Mouse (Mus musculus): ENCODE measurements at regions not wholly inside any gene's neighbourhood (a gene's known extent, or its start where the extent isn't known, plus 50 kb on each side); places are given as distances from the start of the nearest gene placed in this dataset.

GRCm38 (mm10) chr4:12837097-12837426 lies 665.2 kb upstream of the Fam92a start:
- no peak for DNase-seq (ENCODE audit: inconsistent age in 2 of 2, low spot score in 1 of 2)

DNA sequence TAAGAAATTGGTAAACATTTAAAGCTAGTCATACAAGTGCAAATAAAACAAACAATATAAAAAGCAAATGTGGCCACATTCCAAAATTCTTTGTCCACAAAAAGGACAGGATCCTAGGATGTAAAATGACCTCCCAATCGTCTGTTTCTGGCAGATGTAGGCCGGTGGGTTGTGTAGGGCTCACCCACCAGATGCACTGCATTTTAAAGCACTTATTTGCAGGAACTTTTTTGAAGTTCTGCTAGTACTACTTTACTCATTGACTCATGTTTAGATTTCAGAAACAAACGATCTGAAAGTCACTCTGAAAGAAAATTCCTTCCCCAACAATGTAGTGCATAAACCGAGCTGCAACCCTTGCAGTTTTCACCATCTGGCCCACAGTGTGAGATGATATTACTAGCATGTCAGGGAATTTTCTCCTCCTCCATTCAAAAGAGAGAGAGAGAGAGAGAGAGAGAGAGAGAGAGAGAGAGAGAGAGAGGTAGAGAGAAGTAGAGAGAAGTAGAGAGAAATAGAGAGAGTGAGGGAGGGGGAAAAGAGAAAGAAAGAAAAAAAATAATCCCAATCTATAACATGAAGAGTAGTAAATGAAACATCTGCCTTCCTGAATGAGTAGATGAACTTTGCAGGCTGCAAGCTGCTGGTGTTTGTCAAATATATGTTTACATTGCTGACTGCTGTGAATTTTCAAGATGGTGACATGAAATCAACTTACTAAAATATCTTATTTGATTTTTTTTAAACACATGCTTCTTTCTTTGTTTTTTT lies 664.7 kb upstream of the Fam92a start:
- DNase-seq (ENCODE audit: inconsistent age in 2 of 2, low spot score in 1 of 2), result no peak

DNA sequence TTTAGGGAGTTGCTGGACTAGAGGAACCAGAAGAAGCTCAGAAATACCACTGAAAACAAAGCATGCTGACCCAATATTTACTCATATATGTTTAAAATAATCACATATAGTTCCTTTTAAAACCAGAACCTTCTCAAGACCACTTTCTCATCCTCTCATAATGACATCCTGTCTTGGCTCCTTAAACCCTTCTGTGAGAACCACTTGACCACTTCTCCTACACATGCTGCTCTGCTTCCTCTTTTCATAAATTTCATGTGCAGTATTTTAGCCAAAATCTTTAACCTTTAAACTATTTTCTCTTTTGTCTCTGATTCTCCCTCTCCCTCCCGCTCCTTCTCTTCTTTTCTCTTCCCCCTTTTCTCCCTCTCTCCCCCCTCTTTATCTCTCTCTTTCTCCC lies 654.6 kb upstream of the Fam92a start:
- no peak for DNase-seq (ENCODE audit: inconsistent age in 2 of 2, low spot score in 1 of 2)

GRCm38 (mm10) chr4:12814251-12814650 lies 642.4 kb upstream of the Fam92a start:
- DNase-seq (ENCODE audit: inconsistent age in 2 of 2, low spot score in 1 of 2), result no peak

GRCm38 (mm10) chr4:12801186-12801585 lies 629.4 kb upstream of the Fam92a start:
- no peak for DNase-seq (ENCODE audit: inconsistent age in 2 of 2, low spot score in 1 of 2)

DNA sequence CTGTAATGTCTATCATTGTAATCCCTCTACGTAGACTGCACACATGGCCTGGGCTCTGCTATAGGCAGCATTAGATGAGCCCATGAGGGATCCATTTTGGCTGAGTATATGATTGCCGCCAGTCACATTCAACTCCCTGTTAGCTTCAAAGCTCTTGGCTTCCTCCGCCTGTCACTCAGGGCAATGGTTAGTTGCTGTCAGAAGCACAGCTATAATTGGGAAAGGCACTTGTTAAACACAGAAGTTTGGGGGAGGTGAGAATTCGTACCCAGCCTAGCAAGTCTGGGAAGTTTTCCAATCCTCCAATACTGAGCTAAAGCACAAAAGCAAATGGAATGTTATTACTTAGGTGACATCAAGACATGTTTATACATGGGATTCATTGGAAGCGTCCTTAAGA lies 627.7 kb upstream of the Fam92a start:
- no peak for DNase-seq (ENCODE audit: inconsistent age in 2 of 2, low spot score in 1 of 2)

GRCm38 (mm10) chr4:12792764-12793422 lies 621.1 kb upstream of the Fam92a start:
- no peak for DNase-seq (ENCODE audit: inconsistent age in 2 of 2, low spot score in 1 of 2)

DNA sequence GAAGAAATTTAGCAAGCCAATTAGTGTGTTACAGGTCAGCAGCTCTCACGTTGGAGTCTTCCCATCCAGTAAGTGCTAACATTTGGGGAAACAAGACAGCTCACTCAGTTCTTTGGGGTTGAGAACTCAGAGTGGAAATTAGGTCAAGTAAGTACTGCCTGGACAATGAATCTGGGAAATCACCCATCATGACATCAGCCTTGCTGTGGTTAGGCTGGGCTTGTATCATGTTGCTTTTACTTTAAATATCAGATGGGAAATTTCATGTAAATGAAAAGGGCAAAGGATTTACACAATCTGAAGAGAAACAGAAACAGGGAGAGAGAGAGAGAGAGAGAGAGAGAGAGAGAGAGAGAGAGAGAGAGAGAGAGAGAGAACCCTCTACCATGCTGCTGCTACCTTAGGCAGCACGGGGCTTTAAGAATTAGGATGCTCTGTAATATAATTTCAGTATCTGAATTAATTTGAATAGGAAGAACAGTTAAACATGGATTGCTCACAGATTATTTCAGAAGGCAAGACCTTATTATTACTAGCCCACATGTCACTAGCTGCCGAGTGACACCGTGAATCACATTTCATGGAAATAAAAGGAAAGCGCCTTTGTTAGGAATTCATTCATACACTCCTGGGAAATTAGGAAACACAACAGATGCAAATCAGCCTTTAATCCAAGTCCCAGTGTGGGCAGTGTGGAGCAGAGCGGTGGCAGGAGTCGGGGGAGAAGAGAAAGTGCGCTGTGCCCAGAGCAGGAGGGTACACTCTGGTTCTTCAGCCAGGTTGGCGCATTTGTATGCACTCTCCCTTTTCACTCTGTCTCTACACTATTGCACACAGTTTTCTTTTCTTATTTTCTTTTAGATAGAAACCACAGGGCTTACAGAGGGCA lies 620.2 kb upstream of the Fam92a start:
- no peak for DNase-seq (ENCODE audit: inconsistent age in 2 of 2, low spot score in 1 of 2)

GRCm38 (mm10) chr4:12785840-12786239 lies 614.0 kb upstream of the Fam92a start:
- DNase-seq (ENCODE audit: inconsistent age in 2 of 2, low spot score in 1 of 2), result no peak

DNA sequence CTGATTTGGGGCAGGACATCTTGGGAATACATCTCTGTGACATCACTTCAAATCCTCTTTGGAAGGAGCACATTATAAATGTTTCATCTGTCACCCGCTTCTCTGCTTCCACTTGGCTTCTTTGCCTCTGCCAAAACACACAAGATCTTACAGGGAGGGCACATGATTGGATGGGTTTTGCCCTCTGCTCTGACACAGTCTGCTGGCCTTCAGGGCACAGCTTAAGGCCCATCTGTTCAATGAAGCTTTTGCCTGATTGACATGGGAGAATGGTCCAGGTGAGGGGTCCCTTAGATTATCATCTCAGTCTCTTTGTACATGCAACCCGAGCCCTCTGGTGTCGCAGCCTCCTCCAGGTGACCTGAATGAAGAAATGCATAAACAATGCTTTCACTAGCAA lies 612.7 kb upstream of the Fam92a start:
- no peak for DNase-seq (ENCODE audit: inconsistent age in 2 of 2, low spot score in 1 of 2)

GRCm38 (mm10) chr4:12784068-12784467 lies 612.3 kb upstream of the Fam92a start:
- no peak for DNase-seq (ENCODE audit: inconsistent age in 2 of 2, low spot score in 1 of 2)

DNA sequence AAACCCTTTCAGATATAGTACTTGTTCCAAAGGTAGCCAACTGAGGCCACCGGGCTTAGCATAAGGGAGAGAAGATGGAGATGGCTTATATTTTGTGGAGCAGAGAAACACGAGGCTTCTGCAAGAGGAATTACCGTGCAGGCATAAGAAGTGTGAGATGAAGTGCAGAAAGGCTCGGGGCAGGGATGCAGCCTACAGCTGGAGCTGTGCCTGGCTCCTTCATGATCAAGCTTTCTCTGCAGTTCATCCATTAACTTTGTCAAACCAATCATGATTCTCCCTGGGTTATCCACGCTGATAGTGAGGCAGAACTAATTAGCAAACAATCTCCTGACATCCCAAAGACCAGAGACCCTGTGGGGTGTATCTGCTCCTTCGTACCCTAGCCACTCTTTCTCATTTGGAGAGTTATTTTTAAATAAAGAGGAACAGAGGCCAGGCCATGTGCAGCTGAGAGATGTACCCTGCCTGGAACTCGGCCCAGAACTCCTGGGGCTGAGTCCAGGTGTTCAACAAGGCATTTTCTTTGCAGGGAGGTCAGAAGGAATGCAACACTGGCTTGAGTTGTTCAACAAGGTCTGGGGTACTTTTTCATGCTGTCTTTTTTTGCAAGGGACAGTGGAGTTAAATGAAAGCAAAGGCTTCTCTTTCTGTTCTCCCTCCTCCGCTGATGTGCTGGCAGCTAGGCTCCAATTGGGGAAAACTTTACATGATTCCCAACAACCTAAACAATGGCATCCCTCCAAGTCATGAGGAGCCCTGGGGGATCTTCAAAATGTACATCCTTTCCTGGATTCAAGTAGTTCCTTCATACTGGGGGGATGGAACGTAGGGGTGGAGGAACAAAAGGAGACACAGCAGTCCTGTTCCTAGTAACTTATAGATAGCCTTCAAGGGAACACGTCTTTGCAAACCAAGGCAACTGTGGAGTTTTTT lies 610.4 kb upstream of the Fam92a start:
- no peak for DNase-seq (ENCODE audit: inconsistent age in 2 of 2, low spot score in 1 of 2)

- DNase-seq (ENCODE audit: inconsistent age in 2 of 2, low spot score in 1 of 2), result no peak
Observed at GRCm38 (mm10) chr4:12780254-12780653, 608.4 kb upstream of the Fam92a start.

DNA sequence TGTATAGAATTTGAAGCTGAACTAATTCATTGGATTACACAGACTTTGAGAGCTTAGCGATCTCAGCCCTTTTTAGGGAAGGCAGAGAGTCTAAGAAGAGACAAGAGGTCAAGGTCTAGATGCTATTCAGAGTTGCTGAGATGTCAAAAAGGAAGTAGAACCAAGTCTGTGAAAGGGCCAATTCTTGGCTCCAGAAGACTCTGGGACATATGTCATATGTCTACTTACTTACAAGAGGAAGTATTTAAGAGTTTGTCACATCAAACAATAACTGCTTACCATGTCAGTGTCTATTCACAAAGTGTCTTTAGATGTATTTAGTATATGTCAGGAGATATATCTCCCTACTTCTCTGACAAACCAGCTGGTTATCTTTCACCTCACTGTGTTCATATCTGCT lies 607.4 kb upstream of the Fam92a start:
- no peak for DNase-seq (ENCODE audit: inconsistent age in 2 of 2, low spot score in 1 of 2)

DNA sequence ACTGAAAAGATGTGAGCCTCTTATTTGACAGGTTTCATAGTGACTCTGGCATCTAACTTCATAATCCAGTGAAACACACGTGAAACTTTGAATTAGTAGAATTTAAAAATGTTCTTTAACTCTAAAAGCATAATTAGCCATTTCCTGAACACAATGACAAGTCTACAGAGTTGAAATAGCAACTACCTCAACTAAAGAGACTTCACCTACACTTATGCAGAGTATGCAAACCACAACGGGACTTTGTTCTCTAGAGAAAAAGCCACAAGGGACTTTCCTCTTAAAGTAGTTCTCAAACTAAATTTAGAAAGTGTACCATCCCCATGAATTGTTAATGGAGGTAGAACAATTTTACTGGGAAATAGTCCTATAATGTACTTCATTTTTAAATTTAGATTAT lies 606.3 kb upstream of the Fam92a start:
- DNase-seq (ENCODE audit: inconsistent age in 2 of 2, low spot score in 1 of 2), result no peak

DNA sequence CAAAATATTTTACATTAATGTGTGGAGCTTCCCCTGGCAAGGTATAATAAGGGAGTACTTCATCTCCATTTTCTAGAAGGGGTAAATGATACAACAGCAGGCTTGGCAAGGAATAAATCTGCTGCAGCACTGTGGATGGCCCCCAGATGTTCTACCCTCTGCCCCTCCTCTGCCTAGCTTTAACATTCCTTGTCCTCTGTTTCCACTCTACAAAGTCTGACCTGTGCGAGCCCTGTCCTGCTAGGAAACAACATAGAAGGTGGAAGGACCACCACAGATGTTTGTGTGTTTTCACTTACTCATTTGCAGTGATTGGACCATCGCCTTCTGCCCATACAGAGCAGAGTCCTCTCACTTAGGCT lies 604.4 kb upstream of the Fam92a start:
- DNase-seq (ENCODE audit: inconsistent age in 2 of 2, low spot score in 1 of 2), result no peak

- DNase-seq (ENCODE audit: inconsistent age in 2 of 2, low spot score in 1 of 2), result no peak
Observed at GRCm38 (mm10) chr4:12775524-12776216, 603.9 kb upstream of the Fam92a start.

- no peak for DNase-seq (ENCODE audit: inconsistent age in 2 of 2, low spot score in 1 of 2)
Observed at GRCm38 (mm10) chr4:12775090-12775489, 603.3 kb upstream of the Fam92a start.

DNA sequence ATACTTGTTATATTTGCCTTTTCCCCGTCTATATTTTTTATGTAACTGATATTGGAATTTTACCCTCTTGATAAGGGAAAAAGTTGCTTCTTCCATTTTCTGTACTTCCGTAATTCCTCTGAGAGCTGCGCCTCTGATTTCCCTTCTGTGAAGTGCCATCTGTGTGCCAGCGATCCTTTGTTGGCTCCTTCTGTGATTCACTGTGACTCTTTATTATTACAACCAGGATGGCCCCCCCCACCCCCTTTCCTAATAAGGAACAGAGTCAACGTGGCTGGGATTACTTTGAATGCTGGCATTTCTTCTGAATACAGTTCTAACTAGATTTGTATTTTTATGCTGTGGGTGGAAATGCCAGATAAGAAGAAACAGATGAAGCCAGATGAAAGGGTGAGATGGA lies 602.9 kb upstream of the Fam92a start:
- no peak for DNase-seq (ENCODE audit: inconsistent age in 2 of 2, low spot score in 1 of 2)

DNA sequence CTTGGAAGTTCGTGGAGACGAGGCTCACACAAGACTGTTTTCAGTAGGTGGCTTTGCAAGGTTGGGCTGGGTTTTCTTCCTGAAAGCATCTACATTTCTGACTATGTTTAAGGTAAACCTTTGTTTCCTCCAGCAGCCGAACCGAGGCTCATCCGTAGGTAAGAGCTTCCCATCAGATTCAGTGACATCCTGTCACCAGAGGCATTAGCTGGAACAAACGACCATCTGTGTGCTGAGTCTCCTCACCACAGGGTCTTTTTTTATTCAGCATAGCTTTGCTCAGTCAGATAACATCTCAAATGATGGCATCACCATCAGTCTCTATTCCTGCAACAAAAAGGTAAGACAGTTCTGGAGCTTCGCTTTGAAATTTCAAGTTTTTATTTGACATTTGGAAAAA lies 601.4 kb upstream of the Fam92a start:
- no peak for DNase-seq (ENCODE audit: inconsistent age in 2 of 2, low spot score in 1 of 2)

Measured in adrenal gland, adult (tissue).